In genomic region chr6:89353101-89353500, GRCm38 (mm10) we compare ENCODE assay signal across 10 mouse cellular contexts. TPM values are rescaled to one million over a fixed set of nuclear protein-coding genes. Genes with fewer than 3 reads are reported as not detected.
DNase-seq lines count a peak whose midpoint lies in the region; ATAC-seq lines count a peak whose summit lies in the region.
"Had no signal": no experiment of that assay in that cellular context is flagged by ENCODE, and none has a peak within 500 bp of the region (broad histone marks: within the 10 kb centered on the region; RNA-seq: fewer than 3 reads in every experiment).

No protein-coding gene starts in this region.

- DNase-seq in heart, adult 11 months = no peak
- DNase-seq in adrenal gland, postnatal 10 days = peak; percentile 75
- peak; percentile 80 for DNase-seq in kidney, postnatal 14 days
- no peak for DNase-seq in natural killer cell, adult 2 months (ENCODE audit: low spot score in 2 of 2)
- DNase-seq in urinary bladder, postnatal 25 days (ENCODE audit: low spot score) = no peak

- no peak for ATAC-seq in heart, embryonic 14.5 days (ENCODE audit: insufficient number of reproducible peaks, insufficient read depth, low FRiP score, low read depth)
- ATAC-seq in embryonic facial prominence, embryonic 13.5 days (ENCODE audit: insufficient number of reproducible peaks, insufficient read depth, low FRiP score, low TSS enrichment, low read depth) = no peak
- ATAC-seq in monocyte, adult 5-6 weeks (replicated peaks; ENCODE audit: insufficient number of reproducible peaks, low FRiP score, low TSS enrichment, poor library complexity, severe bottlenecking) = no peak

- peaks cover 49% of the 10 kb centered on the region for H3K36me3 ChIP-seq in heart, embryonic 14.5 days (ENCODE audit: control insufficient read depth, insufficient read depth, low read length)
- H3K36me3 ChIP-seq in embryonic facial prominence, embryonic 13.5 days = peaks cover 81% of the 10 kb centered on the region

- H3K27ac ChIP-seq in heart, embryonic 14.5 days (replicated peaks in 1 of 2; ENCODE audit: control insufficient read depth in 1 of 2, insufficient read depth in 1 of 2, low read depth in 2 of 2, low read length in 2 of 2) = 0 out of 4 replicates have a peak overlapping the region, but pooled peaks of 1 of the 2 experiments have one; percentile 21
- peak overlapping the region; percentile 80 for H3K27ac ChIP-seq in embryonic facial prominence, embryonic 13.5 days
- H3K27ac ChIP-seq: liver, embryonic 14.5 days had no signal

- no peak overlapping the region for H3K4me2 ChIP-seq in heart, embryonic 14.5 days (ENCODE audit: low read length)
- no peak overlapping the region for H3K4me2 ChIP-seq in embryonic facial prominence, embryonic 13.5 days
- H3K4me2 ChIP-seq: forebrain, embryonic 12.5 days had no signal

- no peaks in the 10 kb centered on the region for H3K9me3 ChIP-seq in heart, embryonic 14.5 days (ENCODE audit: control insufficient read depth, low read length)
- H3K9me3 ChIP-seq in embryonic facial prominence, embryonic 13.5 days = no peaks in the 10 kb centered on the region
- H3K9me3 ChIP-seq: forebrain, embryonic 12.5 days had no signal

- WGBS in heart, embryonic 14.5 days = 52% methylated on average over 8 of the region's 8 CpGs
- WGBS in embryonic facial prominence, embryonic 13.5 days = 54% methylated on average over 8 of the region's 8 CpGs

- H3K27me3 ChIP-seq in heart, embryonic 14.5 days (ENCODE audit: control insufficient read depth, insufficient read depth, low read length) = no peaks in the 10 kb centered on the region
- H3K27me3 ChIP-seq in embryonic facial prominence, embryonic 13.5 days = no peaks in the 10 kb centered on the region
- H3K27me3 ChIP-seq: forebrain, embryonic 12.5 days had no signal

- H3K4me3 ChIP-seq in heart, embryonic 14.5 days (ENCODE audit: control insufficient read depth in 1 of 2, insufficient read depth in 1 of 2, low read depth in 1 of 2, low read length in 2 of 2) = no peak overlapping the region
- H3K4me3 ChIP-seq in embryonic facial prominence, embryonic 13.5 days = no peak overlapping the region
- H3K4me3 ChIP-seq: forebrain, embryonic 12.5 days had no signal

- peak overlapping the region; percentile 54; the same call in 1 of the 2 replicates for H3K9ac ChIP-seq in heart, embryonic 14.5 days (ENCODE audit: low read length)
- no peak overlapping the region for H3K9ac ChIP-seq in embryonic facial prominence, embryonic 13.5 days
- H3K9ac ChIP-seq: forebrain, embryonic 12.5 days; liver, embryonic 14.5 days had no signal

- H3K4me1 ChIP-seq in heart, embryonic 14.5 days (ENCODE audit: control insufficient read depth in 2 of 2, insufficient read depth in 2 of 2, low read length in 2 of 2) = peaks cover 48 to 57% of the 10 kb centered on the region in 2 experiments
- peaks cover 63% of the 10 kb centered on the region for H3K4me1 ChIP-seq in embryonic facial prominence, embryonic 13.5 days

RNA-seq across cellular contexts. Expression of gene Plxna1, which starts 9.3 kb away (rescaled TPM):
- polyA plus RNA-seq in heart, embryonic 14.5 days (2014; fragmentation: Nextera tagmentation; extraction: Ambion mirVana) = 9.7 and 11.1 TPM in 2 replicates
- total RNA-seq in adrenal gland, postnatal 10 days (2021) = 10 to 100 TPM; 47.7 to 56.6 TPM
- 27.0 and 31.8 TPM in 2 replicates for polyA plus RNA-seq in embryonic facial prominence, embryonic 13.5 days (2015; fragmentation: Nextera tagmentation; extraction: Ambion mirVana)
- total RNA-seq in monocyte, adult 5-6 weeks (2017) = 0.21 to 2.8 TPM (median 0.76 TPM) in 3 replicates

Comparison
In these comparisons a context has a peak if more than half of its experiments do, and no peak if none do; other contexts are left out.
1. DNase-seq: peak in adrenal gland, postnatal 10 days (single experiment) and kidney, postnatal 14 days (single experiment); none in heart, adult 11 months (single experiment), natural killer cell, adult 2 months (0 of 2) and urinary bladder, postnatal 25 days (single experiment).
2. RNA of gene Plxna1, which starts 9.3 kb away (total RNA-seq): 47.7 to 56.6 TPM in adrenal gland, postnatal 10 days; 0.21 to 2.8 TPM in monocyte, adult 5-6 weeks; every median in the first group is over 10 times any median in the second.